8 mouse cellular contexts compared by ENCODE assay signal in the genomic region with DNA sequence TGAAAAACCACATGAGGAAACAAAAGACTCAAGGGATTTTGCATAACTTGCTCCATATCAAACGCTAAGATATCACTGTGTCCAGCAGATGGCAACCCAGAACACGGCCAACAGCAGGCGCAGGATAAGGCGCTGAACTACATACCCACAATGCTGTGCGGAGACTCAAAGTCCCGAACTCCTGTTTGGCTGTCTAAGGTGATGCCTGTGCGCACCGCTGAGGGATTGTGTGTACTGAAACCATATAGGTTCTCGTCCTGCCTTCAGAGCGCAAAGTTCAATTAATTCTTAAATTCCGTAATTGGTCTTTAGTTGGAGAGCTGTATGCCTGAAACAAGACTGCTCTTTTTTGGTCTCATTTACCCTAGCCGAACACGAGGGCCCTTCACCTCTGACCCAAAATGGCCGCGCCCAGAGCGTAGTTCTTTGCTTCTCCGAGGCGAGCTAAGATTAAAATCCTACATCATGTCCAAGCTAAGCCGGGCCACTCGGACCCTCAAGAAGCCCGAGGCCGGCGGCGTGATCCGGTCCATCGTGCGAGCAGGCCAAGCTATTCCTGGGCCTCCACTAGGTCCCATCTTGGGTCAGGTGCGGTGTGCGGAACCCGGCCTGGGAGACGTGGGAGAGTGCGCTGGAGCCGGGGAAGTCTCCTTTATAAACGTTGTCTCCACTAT. TPM values are rescaled to one million over a fixed set of nuclear protein-coding genes. Genes with fewer than 3 reads are reported as not detected.
A peak's percentile ranks its signal among the peaks of the same experiment; 100 is the strongest.
DNase-seq lines count a peak whose midpoint lies in the region; ATAC-seq and TF ChIP-seq lines count a peak whose summit lies in the region.

A gene (plus strand): TSS at position 220 of the 674 bp plus-strand sequence.

- peak; percentile 98 for DNase-seq in brain, embryonic 14.5 days (ENCODE audit: low read depth)
- DNase-seq in liver, adult 2 months (ENCODE audit: extremely low read depth, low read depth, low spot score): peak; percentile 93
- peak; percentile 95 for DNase-seq in splenic B cell, adult 2 months (ENCODE audit: low read depth, low spot score)

- peak; percentile 87; the same call in 1 of the 2 replicates for ATAC-seq in heart, embryonic 11.5 days (replicated peaks; ENCODE audit: insufficient number of reproducible peaks, low FRiP score, low TSS enrichment)
- peak; percentile 96 for ATAC-seq in kidney, embryonic 16.5 days (ENCODE audit: low FRiP score, low TSS enrichment)

- peaks cover 12% of the 10 kb centered on the region for H3K79me2 ChIP-seq in C2C12 (ENCODE audit: control insufficient read depth, insufficient read depth)
- H3K79me2 ChIP-seq in liver, adult 2 months (ENCODE audit: control insufficient read depth, insufficient read depth, low read length): no peaks in the 10 kb centered on the region
- H3K79me2 ChIP-seq in myocyte (ENCODE audit: control insufficient read depth, insufficient read depth): peaks cover 5% of the 10 kb centered on the region

- H3ac ChIP-seq in C2C12 (ENCODE audit: control insufficient read depth, insufficient read length, low read depth) (peak within 1 kb of the TSS; percentile 97), myocyte (ENCODE audit: control insufficient read depth, insufficient read length) (peak within 1 kb of the TSS; percentile 21)

- H3K4me1 ChIP-seq in erythroblast, embryonic 14.5 days (ENCODE audit: control insufficient read depth): peaks cover 24% of the 10 kb centered on the region
- H3K4me1 ChIP-seq in heart, embryonic 11.5 days (ENCODE audit: control insufficient read depth, insufficient read depth, low read length): peaks cover 6% of the 10 kb centered on the region
- peaks cover 7% of the 10 kb centered on the region for H3K4me1 ChIP-seq in kidney, embryonic 16.5 days (ENCODE audit: insufficient read depth, low read length)
- peaks cover 1% of the 10 kb centered on the region; the same call in 1 of the 2 replicates for H3K4me1 ChIP-seq in liver, adult 2 months (ENCODE audit: control insufficient read depth, insufficient read depth, low read length)

- H3K9ac ChIP-seq in heart, embryonic 11.5 days (ENCODE audit: low read depth, low read length): peak within 1 kb of the TSS; percentile 94
- H3K9ac ChIP-seq in kidney, embryonic 16.5 days (replicated peaks; ENCODE audit: low read length): peak within 1 kb of the TSS; percentile 88
- H3K9ac ChIP-seq in liver, adult 2 months (ENCODE audit: low read depth, low read length): peak within 1 kb of the TSS; percentile 84

- H3K4me2 ChIP-seq in heart, embryonic 11.5 days: peak within 1 kb of the TSS; percentile 74
- H3K4me2 ChIP-seq in kidney, embryonic 16.5 days (replicated peaks; ENCODE audit: low read depth, low read length): peak within 1 kb of the TSS; percentile 79
- peak within 1 kb of the TSS; percentile 83 for H3K4me2 ChIP-seq in myocyte (ENCODE audit: low read depth)

- peak within 1 kb of the TSS; percentile 94 for H3K4me3 ChIP-seq in C2C12 (ENCODE audit: insufficient read depth, poor library complexity, severe bottlenecking)
- peak within 1 kb of the TSS; percentile 96 for H3K4me3 ChIP-seq in erythroblast, embryonic 14.5 days (replicated peaks)
- H3K4me3 ChIP-seq in heart, embryonic 11.5 days (ENCODE audit: low read depth, low read length): peak within 1 kb of the TSS; percentile 95
- H3K4me3 ChIP-seq in kidney, embryonic 16.5 days (ENCODE audit: low read length): peak within 1 kb of the TSS; percentile 86
- H3K4me3 ChIP-seq in liver, adult 2 months (ENCODE audit: insufficient read depth, low read depth, low read length): peak within 1 kb of the TSS; percentile 95
- peak within 1 kb of the TSS; percentile 79 for H3K4me3 ChIP-seq in myocyte

- H3K9me3 ChIP-seq in erythroblast, embryonic 14.5 days (ENCODE audit: control insufficient read depth, low read length): no peaks in the 10 kb centered on the region
- no peaks in the 10 kb centered on the region for H3K9me3 ChIP-seq in heart, embryonic 11.5 days (replicated peaks; ENCODE audit: control insufficient read depth, low read length)
- no peaks in the 10 kb centered on the region for H3K9me3 ChIP-seq in kidney, embryonic 16.5 days (ENCODE audit: low read length)

- H3K27ac ChIP-seq in heart, embryonic 11.5 days (ENCODE audit: low read depth, low read length): peak within 1 kb of the TSS; percentile 79
- peak within 1 kb of the TSS; percentile 80 for H3K27ac ChIP-seq in kidney, embryonic 16.5 days (ENCODE audit: low read length)
- peak within 1 kb of the TSS; percentile 58 for H3K27ac ChIP-seq in liver, adult 2 months (replicated peaks; ENCODE audit: insufficient read depth, low read depth, low read length)

- H3K27me3 ChIP-seq in C2C12 (ENCODE audit: control insufficient read depth, insufficient read depth, insufficient read length) (no peaks in the 10 kb centered on the region), myocyte (ENCODE audit: control insufficient read depth, insufficient read depth, insufficient read length) (no peaks in the 10 kb centered on the region)
- no peaks in the 10 kb centered on the region for H3K27me3 ChIP-seq in erythroblast, embryonic 14.5 days (ENCODE audit: control insufficient read depth)
- H3K27me3 ChIP-seq in heart, embryonic 11.5 days (ENCODE audit: control insufficient read depth, insufficient read depth, low read length): no peaks in the 10 kb centered on the region
- no peaks in the 10 kb centered on the region for H3K27me3 ChIP-seq in kidney, embryonic 16.5 days (ENCODE audit: insufficient read depth, low read length)
- no peaks in the 10 kb centered on the region for H3K27me3 ChIP-seq in liver, adult 2 months (ENCODE audit: control insufficient read depth, insufficient read depth, low read length)
- H3K27me3 ChIP-seq in splenic B cell, adult 2 months (ENCODE audit: control insufficient read depth, insufficient read depth, low read length, poor library complexity, severe bottlenecking): no peaks in the 10 kb centered on the region

- WGBS in heart, embryonic 11.5 days (ENCODE audit: insufficient replicate concordance): 0% methylated on average over 34 of the region's 34 CpGs
- WGBS in kidney, embryonic 16.5 days: under 1% methylated on average over 34 of the region's 34 CpGs
- under 1% methylated on average over 34 of the region's 34 CpGs for WGBS in liver, adult 2 months

- H3K36me3 ChIP-seq in C2C12 (ENCODE audit: control insufficient read depth, insufficient read depth): peaks cover 15% of the 10 kb centered on the region
- peaks cover 27% of the 10 kb centered on the region for H3K36me3 ChIP-seq in erythroblast, embryonic 14.5 days (ENCODE audit: control insufficient read depth)
- peaks cover 18% of the 10 kb centered on the region for H3K36me3 ChIP-seq in heart, embryonic 11.5 days (ENCODE audit: control insufficient read depth, insufficient read depth, low read length)
- H3K36me3 ChIP-seq in kidney, embryonic 16.5 days (ENCODE audit: insufficient read depth, low read length): peaks cover 23% of the 10 kb centered on the region
- peaks cover 7% of the 10 kb centered on the region for H3K36me3 ChIP-seq in liver, adult 2 months (ENCODE audit: control insufficient read depth, insufficient read depth, low read length)
- H3K36me3 ChIP-seq in myocyte (ENCODE audit: control insufficient read depth, insufficient read depth): peaks cover 6% of the 10 kb centered on the region
- peaks cover 6% of the 10 kb centered on the region; the same call in 1 of the 2 replicates for H3K36me3 ChIP-seq in splenic B cell, adult 2 months (ENCODE audit: control insufficient read depth, insufficient read depth, low read length, poor library complexity, severe bottlenecking)

- peaks cover 5% of the 10 kb centered on the region for H3K79me3 ChIP-seq in C2C12 (ENCODE audit: low read depth)

- TF ChIP-seq POLR2A in brain, embryonic 14.5 days (IDR thresholded peaks at IDR 0.05; ENCODE audit: borderline replicate concordance, extremely low read depth, insufficient read depth, insufficient read length, poor library complexity, severe bottlenecking): 0 out of 2 replicates have a peak, but pooled peaks have one; percentile 15
- TF ChIP-seq POLR2A in liver, adult 2 months (IDR thresholded peaks at IDR 0.05; ENCODE audit: extremely low read depth, insufficient read depth, low read length): no peak
- TF ChIP-seq POLR2A in myocyte (IDR thresholded peaks at IDR 0.05; ENCODE audit: insufficient read length, low read depth): no peak

- peak; percentile 76 for TF ChIP-seq CTCF in C2C12 (IDR thresholded peaks at IDR 0.05; ENCODE audit: control insufficient read depth, insufficient read depth, insufficient read length)
- TF ChIP-seq CTCF in brain, embryonic 14.5 days (IDR thresholded peaks at IDR 0.05; ENCODE audit: borderline replicate concordance, extremely low read depth, insufficient read depth, insufficient read length): peak; percentile 84
- peak; percentile 89 for TF ChIP-seq CTCF in liver, adult 2 months (IDR thresholded peaks at IDR 0.05; ENCODE audit: low read depth, low read length)

TF ChIP-seq in C2C12, 6 proteins besides CTCF, POLR2A, EP300 and RAD21:
- TF ChIP-seq MAX (IDR thresholded peaks at IDR 0.05) (peak; percentile 99), USF1 (IDR thresholded peaks at IDR 0.05; ENCODE audit: low read depth) (no peak)
TF ChIP-seq in C2C12: peak in this region for 1.

TF ChIP-seq in myocyte, 11 proteins besides CTCF, POLR2A, EP300 and RAD21:
- TF ChIP-seq REST (IDR thresholded peaks at IDR 0.05; ENCODE audit: insufficient read depth, insufficient read length) (no peak), MAX (IDR thresholded peaks at IDR 0.05; ENCODE audit: low read depth) (peak; percentile 99), SRF (IDR thresholded peaks at IDR 0.05; ENCODE audit: control insufficient read depth, insufficient read length, low read depth) (peak; percentile 62)

RNA-seq across cellular contexts. Expression of the gene that starts here (rescaled TPM):
- polyA plus RNA-seq in C2C12 (2012; fragmentation: generic; extraction: Trizol) (100 TPM), myocyte (2012; fragmentation: generic; extraction: Trizol) (62.6 TPM)
- 70.0 and 81.9 TPM in 2 replicates for polyA plus RNA-seq in brain, embryonic 14.5 days (2012; rRNA removed)
- 5.3 and 5.9 TPM in 2 replicates for polyA plus RNA-seq in erythroblast, embryonic 14.5 days (2012)
- polyA plus RNA-seq in heart, embryonic 11.5 days (2014; fragmentation: Nextera tagmentation; extraction: Ambion mirVana): 117 and 129 TPM in 2 replicates
- 102 and 106 TPM in 2 replicates for polyA plus RNA-seq in kidney, embryonic 16.5 days (2015; fragmentation: Nextera tagmentation; extraction: Ambion mirVana)
- total RNA-seq in liver, adult 2 months (2014; rRNA removed): 40.0 and 46.4 TPM in 2 replicates
- polyA plus RNA-seq in liver, adult 2 months (2012; rRNA removed): 27.6 and 30.7 TPM in 2 replicates

Comparison
In these comparisons a context has a peak if more than half of its experiments do, and no peak if none do; other contexts are left out.
1. Peak in every context shown above with its lines: DNase-seq, ATAC-seq, H3K4me3 ChIP-seq and H3K27ac ChIP-seq.